Mouse (Mus musculus) spleen, adult 2 months (tissue): ENCODE measurements around the gene Gjb5. TPM values are rescaled to one million over a fixed set of nuclear protein-coding genes. Genes with fewer than 3 reads are reported as not detected.

ENCODE experiments used
- DNase-seq, 2 experiments: peaks; one replicate each; pipeline versions ENCODE4 v3.0.0 to v3.0.0-alpha.2; 2012 to 2021; ENCODE audit warnings: low spot score in 2 of 2, low read depth in 1 of 2
- H3K27ac ChIP-seq: fragments of 200-500 bp; 2 replicates; pipeline ENCODE4 v1.5.1; 2012; ENCODE audit warnings: low read length, inconsistent platforms; ENCODE audit not compliant: insufficient read depth
- H3K27me3 ChIP-seq: fragments of 200-500 bp; 2 replicates; pipeline ENCODE4 v1.6.1; 2012; ENCODE audit warnings: mild to moderate bottlenecking, moderate library complexity, low read length, inconsistent platforms; ENCODE audit not compliant: control insufficient read depth, insufficient read depth
- H3K36me3 ChIP-seq: fragments of 200-500 bp; 2 replicates; pipeline ENCODE4 v1.6.1; 2012; ENCODE audit warnings: mild to moderate bottlenecking, low read length, inconsistent platforms; ENCODE audit not compliant: control insufficient read depth, insufficient read depth
- H3K4me1 ChIP-seq: fragments of 200-500 bp; 2 replicates; pipeline ENCODE4 v1.6.1; 2011; ENCODE audit warnings: inconsistent platforms; ENCODE audit not compliant: control insufficient read depth, insufficient read depth, insufficient read length
- H3K4me3 ChIP-seq: fragments of 200-500 bp; 2 replicates; pipeline ENCODE4 v1.5.1; 2011; ENCODE audit warnings: mild to moderate bottlenecking, inconsistent platforms; ENCODE audit not compliant: insufficient read depth, insufficient read length; ENCODE audit errors: extremely low read depth
- CTCF ChIP-seq: fragments of 200-500 bp; IDR thresholded peaks from 2 replicates; pipeline ENCODE4 v1.5.1; 2011; ENCODE audit warnings: mild to moderate bottlenecking, inconsistent platforms; ENCODE audit not compliant: insufficient read depth, insufficient read length, insufficient replicate concordance; ENCODE audit errors: extremely low read depth
- POLR2A ChIP-seq: fragments of 200-500 bp; IDR thresholded peaks from 2 replicates; pipeline ENCODE4 v1.6.1; 2011; ENCODE audit warnings: low read depth, low read length, inconsistent platforms
- WGBS: fragments of 180-500 bp; shearing (Covaris S2); methylation state at CpG from one replicate; pipeline ENCODE4 v1.1.7; 2018; 5-methylcytosine and 5-hydroxymethylcytosine counted together
- polyA plus RNA-seq: library from polyadenylated mRNA; depleted of rRNA; stranded (reverse); fragments of >200 nt; gene quantifications from 2 replicates; pipeline ENCODE4 v1.2.3, GENCODE M21; 2012

Gjb5 gene
- polyA plus RNA-seq, 1 experiment, result not detected

DNA sequence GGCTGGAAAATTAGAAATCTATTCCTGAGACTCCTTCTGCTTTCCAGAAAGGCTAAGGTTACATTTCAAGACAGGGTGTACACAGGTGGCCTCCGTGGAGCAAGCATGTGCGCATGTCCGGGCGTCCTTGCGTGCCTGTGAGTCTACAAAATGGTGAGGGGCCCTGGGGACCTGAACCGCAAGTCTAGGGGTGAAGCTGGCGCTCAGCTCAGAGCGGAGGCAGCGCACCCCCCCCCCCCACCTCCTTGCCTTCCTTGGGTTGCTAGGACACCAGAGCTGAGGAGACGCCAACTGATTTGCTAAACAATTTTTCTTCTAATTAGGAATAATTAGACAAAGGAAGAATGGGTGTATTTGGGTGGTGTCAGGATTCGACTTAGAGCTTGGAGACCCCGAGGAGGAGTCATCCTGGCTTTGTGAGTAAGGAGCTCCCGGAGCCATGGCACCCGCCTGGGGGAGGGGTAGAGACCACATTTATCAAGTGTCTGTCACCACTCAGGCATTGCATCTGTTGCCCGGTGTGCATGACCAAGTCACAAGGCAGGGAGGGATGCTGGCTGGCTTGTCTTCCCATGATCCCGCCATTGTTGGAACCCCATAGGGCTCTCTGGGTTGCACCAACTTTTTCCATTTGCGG, 17.7 kb upstream of the Gjb5 start:
- Histone ChIP-seq H3K4me1 (no peaks in the 10 kb centered on the region), H3K27me3 (no peaks in the 10 kb centered on the region), H3K4me3 (no peak overlapping the region), H3K36me3 (no peaks in the 10 kb centered on the region), H3K27ac (no peak overlapping the region)
- WGBS, result 87% methylated on average over 17 of the region's 17 CpGs
- TF ChIP-seq POLR2A (no peak), CTCF (no peak)
- DNase-seq, result no peak

- WGBS, result 83% methylated on average over 4 of the region's 4 CpGs
- Histone ChIP-seq H3K4me1 (no peaks in the 10 kb centered on the region), H3K27ac (no peak overlapping the region), H3K4me3 (no peak overlapping the region), H3K27me3 (no peaks in the 10 kb centered on the region), H3K36me3 (no peaks in the 10 kb centered on the region)
- TF ChIP-seq POLR2A (no peak), CTCF (no peak)
- DNase-seq, result no peak
These were observed 16.7 kb upstream of the Gjb5 start for GRCm38 (mm10) chr4:127374645-127375044.

DNA sequence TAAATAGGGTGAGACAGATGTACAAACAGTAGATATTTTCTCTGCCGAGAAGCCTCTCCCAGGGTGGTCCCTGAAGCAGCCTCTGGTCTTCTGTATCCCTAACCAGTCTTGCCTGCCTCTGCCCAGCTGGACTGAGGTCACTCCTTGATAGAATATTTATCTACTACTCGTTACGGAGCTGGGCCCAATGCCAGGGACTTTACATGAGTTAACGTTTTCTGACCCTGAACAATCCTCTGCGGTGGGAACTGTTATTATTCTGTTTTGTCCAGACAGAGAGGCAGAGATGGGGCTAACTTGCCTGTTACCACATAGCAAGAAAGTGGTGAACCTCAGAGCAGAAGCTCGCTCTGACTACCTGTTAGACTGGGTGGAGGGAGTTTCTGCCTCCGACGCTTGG, 15.5 kb upstream of the Gjb5 start:
- 73% methylated on average over 8 of the region's 8 CpGs for WGBS
- Histone ChIP-seq H3K27ac (no peak overlapping the region), H3K4me3 (no peak overlapping the region), H3K27me3 (no peaks in the 10 kb centered on the region), H3K36me3 (no peaks in the 10 kb centered on the region), H3K4me1 (no peaks in the 10 kb centered on the region)
- TF ChIP-seq POLR2A (no peak), CTCF (no peak)
- DNase-seq, result no peak

GRCm38 (mm10) chr4:127371546-127371945, 13.6 kb upstream of the Gjb5 start:
- Histone ChIP-seq H3K27ac (no peak overlapping the region), H3K4me1 (no peaks in the 10 kb centered on the region), H3K36me3 (no peaks in the 10 kb centered on the region), H3K27me3 (no peaks in the 10 kb centered on the region), H3K4me3 (no peak overlapping the region)
- DNase-seq, result no peak
- 80% methylated on average over 5 of the region's 5 CpGs for WGBS
- no peak for TF ChIP-seq CTCF
- TF ChIP-seq POLR2A, result no peak

DNA sequence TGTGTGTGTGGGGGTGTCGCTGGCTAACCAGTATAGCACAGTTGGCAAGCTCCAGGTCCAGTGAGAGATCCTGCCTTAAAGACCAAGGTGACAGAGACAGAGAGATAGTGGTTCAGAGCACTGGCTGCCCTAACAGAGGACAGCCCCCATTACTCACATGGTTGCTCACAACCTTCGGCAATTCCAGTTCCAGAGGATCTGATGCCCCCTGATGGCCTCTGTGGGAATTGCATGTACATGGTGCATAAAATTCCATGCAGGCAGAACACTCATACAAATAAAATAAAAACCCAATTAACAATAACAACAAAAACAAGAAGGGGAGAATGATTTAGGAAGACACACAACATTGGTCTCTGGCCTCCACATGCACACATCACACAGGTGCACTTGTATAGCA, 12.5 kb upstream of the Gjb5 start:
- 45% methylated on average over 2 of the region's 2 CpGs for WGBS
- no peak for DNase-seq
- no peaks in the 10 kb centered on the region for H3K27me3 ChIP-seq
- no peak overlapping the region for H3K27ac ChIP-seq
- H3K36me3 ChIP-seq, result no peaks in the 10 kb centered on the region
- H3K4me1 ChIP-seq, result no peaks in the 10 kb centered on the region
- no peak overlapping the region for H3K4me3 ChIP-seq
- no peak for TF ChIP-seq POLR2A

- Histone ChIP-seq H3K27me3 (no peaks in the 10 kb centered on the region), H3K36me3 (no peaks in the 10 kb centered on the region), H3K4me1 (no peaks in the 10 kb centered on the region), H3K27ac (no peak overlapping the region), H3K4me3 (no peak overlapping the region)
- 37% methylated on average over 13 of the region's 13 CpGs for WGBS
- peak in 1 of 2 experiments; percentile 30 for DNase-seq
- TF ChIP-seq POLR2A (no peak), CTCF (peak; percentile 90)
These were observed 10.5 kb upstream of the Gjb5 start for GRCm38 (mm10) chr4:127368379-127368973.

DNA sequence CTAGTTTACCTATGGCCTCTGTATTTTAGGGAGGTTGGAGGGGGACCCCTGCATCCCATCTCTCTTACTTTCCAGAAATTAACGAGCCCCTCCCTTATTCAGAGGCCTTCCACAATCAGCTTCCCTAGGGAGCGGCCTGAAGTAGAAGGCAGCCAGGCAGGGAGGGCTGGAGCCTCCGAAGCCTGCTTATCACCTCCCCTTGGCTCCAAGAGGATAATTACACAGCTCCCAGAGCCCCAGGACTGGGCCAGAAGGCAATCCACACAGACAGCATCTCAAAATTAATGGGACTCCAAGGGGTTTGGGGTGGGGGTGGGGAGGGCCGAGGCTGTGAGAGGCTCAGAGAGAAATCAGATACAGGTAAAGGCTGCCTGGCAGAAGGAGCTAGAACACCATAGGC, 7.9 kb upstream of the Gjb5 start:
- H3K27ac ChIP-seq, result no peak overlapping the region
- 67% methylated on average over 4 of the region's 4 CpGs for WGBS
- H3K27me3 ChIP-seq, result no peaks in the 10 kb centered on the region
- no peaks in the 10 kb centered on the region for H3K4me1 ChIP-seq
- H3K36me3 ChIP-seq, result no peaks in the 10 kb centered on the region
- no peak for DNase-seq
- TF ChIP-seq CTCF (no peak), POLR2A (no peak)
- no peak overlapping the region for H3K4me3 ChIP-seq
